Mouse (Mus musculus) bone marrow, adult 2 months (tissue): Measurements from ENCODE around the gene Gm42878. TPM values are rescaled to one million over a fixed set of nuclear protein-coding genes. Genes with fewer than 3 reads are reported as not detected.

Experiments
- H3K27ac ChIP-seq: fragments of 200-500 bp; 2 replicates; pipeline ENCODE4 v1.5.1; 2012; ENCODE audit warnings: low read depth, mild to moderate bottlenecking, control low read depth, inconsistent platforms, low read length; ENCODE audit not compliant: control insufficient read depth, poor library complexity, insufficient read depth
- H3K4me1 ChIP-seq: fragments of 200-500 bp; 2 replicates; pipeline ENCODE4 v1.6.1; 2011; ENCODE audit warnings: low read length; ENCODE audit not compliant: control insufficient read depth, insufficient read depth
- H3K4me3 ChIP-seq: fragments of 200-500 bp; replicated peaks from 2 replicates; pipeline ENCODE3; 2011; ENCODE audit warnings: mild to moderate bottlenecking, low read depth, low read length, control low read depth; ENCODE audit not compliant: control insufficient read depth
- CTCF ChIP-seq: fragments of 200-500 bp; IDR thresholded peaks from 2 replicates; pipeline ENCODE4 v1.5.1; 2011; ENCODE audit warnings: low read length, control low read depth; ENCODE audit not compliant: control insufficient read depth, insufficient read depth
- POLR2A ChIP-seq: fragments of 200-500 bp; IDR thresholded peaks from 2 replicates; pipeline ENCODE4 v1.6.1; 2011; ENCODE audit warnings: low read depth, mild to moderate bottlenecking, control low read depth, low read length, borderline replicate concordance; ENCODE audit not compliant: control insufficient read depth
- WGBS: fragments of 180-500 bp; shearing (Covaris S2); methylation state at CpG from one replicate; pipeline ENCODE4 v1.1.7; 2018; 5-methylcytosine and 5-hydroxymethylcytosine counted together
- polyA plus RNA-seq: library from polyadenylated mRNA; stranded (reverse); fragments of >200 nt; gene quantifications from 2 replicates; pipeline ENCODE4 v1.2.4, GENCODE M21; 2011; ENCODE audit warnings: low replicate concordance; ENCODE audit not compliant: missing spikeins, insufficient read depth, insufficient read length

Gm42878 gene
- polyA plus RNA-seq, 1 experiment = not detected

- WGBS = under 1% methylated on average over 6 of the region's 6 CpGs
- H3K4me1 ChIP-seq = peaks cover 13% of the 10 kb centered on the region
- peak overlapping the region; percentile 73 for H3K27ac ChIP-seq
- H3K4me3 ChIP-seq = peak overlapping the region; percentile 40
- no peak for TF ChIP-seq CTCF
- TF ChIP-seq POLR2A = no peak
Measured at GRCm38 (mm10) chr5:121586400-121587039, 41.2 kb upstream of the Gm42878 start.

DNA sequence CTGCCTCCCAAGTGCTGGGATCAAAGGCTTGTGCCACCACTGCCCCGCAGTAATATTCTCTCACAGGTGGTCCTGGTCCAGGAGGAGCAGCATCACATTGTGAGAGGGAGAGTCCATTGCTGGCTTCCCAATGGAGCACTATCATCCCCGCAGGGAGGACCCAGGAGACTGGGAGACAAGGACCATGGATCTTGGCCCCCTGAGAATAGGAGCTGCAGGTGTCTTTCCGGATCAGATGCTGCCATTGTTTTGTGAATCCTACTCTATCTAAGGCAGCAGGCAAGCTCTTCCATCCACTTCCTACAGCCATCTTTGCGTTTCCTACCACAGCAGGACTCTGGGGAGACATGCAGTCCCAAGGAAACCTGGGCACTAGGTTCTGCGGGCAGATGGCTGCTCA lies 40.4 kb upstream of the Gm42878 start:
- Histone ChIP-seq H3K27ac (peak overlapping the region; percentile 73), H3K4me1 (peaks cover 13% of the 10 kb centered on the region), H3K4me3 (no peak overlapping the region)
- 62% methylated on average over 5 of the region's 5 CpGs for WGBS
- TF ChIP-seq POLR2A = no peak
- TF ChIP-seq CTCF = no peak

GRCm38 (mm10) chr5:121585005-121585404 lies 39.7 kb upstream of the Gm42878 start:
- 75% methylated on average over 10 of the region's 10 CpGs for WGBS
- Histone ChIP-seq H3K4me3 (no peak overlapping the region), H3K27ac (no peak overlapping the region), H3K4me1 (peaks cover 13% of the 10 kb centered on the region)
- no peak for TF ChIP-seq POLR2A
- TF ChIP-seq CTCF = no peak

DNA sequence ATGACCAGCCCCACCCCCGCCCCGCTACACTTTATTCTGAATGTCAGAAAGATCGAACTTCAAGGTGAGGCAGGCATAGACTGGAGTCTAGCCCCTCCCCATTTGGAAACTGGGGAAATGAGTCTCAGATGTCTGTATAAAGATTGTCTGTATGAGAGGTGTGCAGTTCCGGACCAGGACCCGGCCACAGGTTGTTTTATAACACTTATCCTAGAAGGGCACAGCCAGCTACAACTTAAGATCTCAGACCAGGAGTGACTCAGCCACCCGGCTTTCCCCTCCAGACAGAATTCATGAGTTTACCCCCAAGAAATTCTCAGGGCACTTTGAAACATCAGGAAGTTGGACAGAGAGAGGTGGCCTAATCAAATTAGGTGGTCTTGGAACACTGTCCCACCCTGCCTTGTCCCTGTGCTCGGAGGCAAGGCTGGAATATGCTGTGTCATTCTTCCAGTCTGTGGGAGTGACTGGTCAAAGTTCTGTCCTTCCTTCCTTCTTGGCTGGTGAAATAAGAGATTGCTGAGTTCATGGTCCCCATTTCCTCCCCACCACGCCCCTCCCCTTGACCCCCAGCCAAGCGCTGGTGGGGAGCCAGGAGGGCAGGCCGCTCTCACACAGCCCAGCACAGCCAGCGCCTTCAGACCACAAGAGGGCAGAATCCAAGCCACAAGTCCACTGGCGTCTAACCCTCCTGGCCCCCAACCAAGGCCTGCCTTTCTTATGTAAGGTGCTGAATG lies 38.7 kb upstream of the Gm42878 start:
- H3K4me1 ChIP-seq = peaks cover 12% of the 10 kb centered on the region
- 16% methylated on average over 12 of the region's 12 CpGs for WGBS

DNA sequence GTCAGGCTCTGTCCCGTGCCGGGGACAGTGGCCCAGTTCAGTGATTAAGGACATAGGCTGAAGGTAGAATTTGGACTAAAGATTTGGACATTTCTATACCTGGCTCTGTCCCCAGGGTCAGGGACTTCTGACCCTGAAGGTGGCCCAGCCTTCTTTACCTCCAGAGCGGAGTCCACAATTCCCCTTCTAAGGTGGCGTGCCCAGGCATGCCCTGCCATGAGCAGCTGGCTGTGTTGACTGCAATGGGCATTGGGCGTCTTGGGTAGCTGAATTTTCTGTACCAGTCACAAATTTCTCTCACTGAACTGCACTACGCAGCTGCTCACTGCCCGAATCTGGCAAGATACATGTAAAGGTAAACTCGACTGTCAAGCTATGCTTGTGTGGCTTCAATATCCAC lies 36.7 kb upstream of the Gm42878 start:
- TF ChIP-seq CTCF = no peak
- no peak for TF ChIP-seq POLR2A
- WGBS = 87% methylated on average over 8 of the region's 8 CpGs
- H3K4me3 ChIP-seq = no peak overlapping the region

More for the DNA sequence above, 38.7 kb upstream of the Gm42878 start:
- TF ChIP-seq CTCF (peak; percentile 79), POLR2A (no peak; the same call in 1 of the 2 replicates)
- Histone ChIP-seq H3K27ac (peak overlapping the region; percentile 71), H3K4me3 (peak overlapping the region; percentile 34)

GRCm38 (mm10) chr5:121576927-121577488 lies 31.7 kb upstream of the Gm42878 start:
- TF ChIP-seq CTCF (no peak), POLR2A (no peak)
- Histone ChIP-seq H3K27ac (no peak overlapping the region), H3K4me3 (no peak overlapping the region), H3K4me1 (no peaks in the 10 kb centered on the region)
- WGBS = 86% methylated on average over 11 of the region's 11 CpGs

More for the DNA sequence above, 36.7 kb upstream of the Gm42878 start:
- H3K27ac ChIP-seq = no peak overlapping the region
- peaks cover 7% of the 10 kb centered on the region; the same call in 1 of the 2 replicates for H3K4me1 ChIP-seq

GRCm38 (mm10) chr5:121575867-121576266 lies 30.6 kb upstream of the Gm42878 start:
- H3K4me1 ChIP-seq = no peaks in the 10 kb centered on the region
- H3K4me3 ChIP-seq = no peak overlapping the region
- TF ChIP-seq POLR2A (no peak), CTCF (no peak)
- WGBS = 89% methylated on average over 11 of the region's 11 CpGs
- H3K27ac ChIP-seq = no peak overlapping the region

- no peak overlapping the region for H3K4me3 ChIP-seq
- no peak overlapping the region for H3K27ac ChIP-seq
- 83% methylated on average over 13 of the region's 13 CpGs for WGBS
- no peaks in the 10 kb centered on the region for H3K4me1 ChIP-seq
- TF ChIP-seq POLR2A (no peak), CTCF (no peak)
Measured at GRCm38 (mm10) chr5:121574145-121574544, 28.9 kb upstream of the Gm42878 start.
